Mouse (Mus musculus): ENCODE measurements around the gene Calcrl. TPM values are rescaled to one million over a fixed set of nuclear protein-coding genes. Genes with fewer than 3 reads are reported as not detected.
"Not testable (repeated sequence)": the region's sequence is repeated elsewhere in the genome, so short reads cannot be mapped to it uniquely, and the experiment has no call there.

Gene Calcrl
- polyA plus RNA-seq, 1 experiment from 2014 or later = 12.7 TPM

DNA sequence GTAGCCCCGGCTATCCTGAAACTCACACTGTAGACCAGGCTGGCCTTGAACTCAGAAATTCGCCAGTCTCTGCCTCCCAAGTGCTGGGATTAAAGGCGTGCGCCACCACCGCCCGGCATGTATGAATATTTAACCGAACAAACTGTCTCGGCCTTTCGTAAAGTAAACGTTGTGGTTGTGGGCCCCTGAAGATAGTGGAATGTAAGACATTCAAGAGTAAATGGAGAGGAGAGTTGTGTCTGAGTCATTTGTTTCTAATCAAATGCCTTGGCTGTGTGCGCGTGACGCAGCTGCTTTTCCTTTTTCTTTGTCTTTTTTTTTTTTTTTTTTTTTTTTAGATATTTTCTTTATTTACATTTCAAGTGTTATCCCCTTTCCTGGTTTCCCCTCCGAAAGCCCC lies 36.7 kb downstream of the Calcrl start:
- not testable (repeated sequence) for H3K4me2 ChIP-seq; H3K9ac ChIP-seq (replicated peaks); H3K27ac ChIP-seq; H3K4me3 ChIP-seq (replicated peaks); H3K9me3 ChIP-seq; H3K36me3 ChIP-seq; H3K27me3 ChIP-seq; ATAC-seq (ENCODE audit: insufficient number of reproducible peaks, insufficient read depth, low FRiP score, low TSS enrichment, low read depth); H3K4me1 ChIP-seq (replicated peaks)
- WGBS = 89% methylated on average over 14 of the region's 14 CpGs

DNA sequence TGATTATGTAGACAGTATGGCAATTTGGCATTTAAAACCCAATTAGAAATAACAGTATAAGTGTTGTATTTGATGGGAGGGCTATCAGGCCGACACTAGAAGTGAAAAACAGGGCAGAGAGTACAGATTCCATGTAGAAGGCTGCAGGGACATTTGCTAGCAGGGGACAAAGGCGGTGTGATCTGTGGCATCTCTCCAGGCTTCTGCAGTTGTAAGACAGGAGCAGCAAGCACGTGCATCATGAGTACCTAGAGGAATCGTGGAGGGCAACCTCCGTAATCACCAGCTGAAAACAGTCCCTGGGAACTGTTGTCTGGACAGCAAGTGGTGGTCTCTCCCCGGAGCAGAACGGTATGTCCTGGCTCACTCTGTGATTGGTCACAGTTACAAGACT lies 37.2 kb downstream of the Calcrl start:
- no peaks in the 10 kb centered on the region for H3K27me3 ChIP-seq
- ATAC-seq (ENCODE audit: insufficient number of reproducible peaks, insufficient read depth, low FRiP score, low TSS enrichment, low read depth) = no peak
- no peak overlapping the region for H3K9ac ChIP-seq (replicated peaks)
- no peaks in the 10 kb centered on the region for H3K36me3 ChIP-seq
- no peak overlapping the region for H3K4me3 ChIP-seq (replicated peaks)
- peaks cover 4% of the 10 kb centered on the region; the same call in 1 of the 2 replicates for H3K4me1 ChIP-seq (replicated peaks)
- H3K9me3 ChIP-seq = no peaks in the 10 kb centered on the region
- H3K27ac ChIP-seq = no peak overlapping the region
- H3K4me2 ChIP-seq = no peak overlapping the region
- WGBS = 79% methylated on average over 7 of the region's 7 CpGs

- Histone ChIP-seq H3K4me2 (peak overlapping the region; percentile 41), H3K4me1 (replicated peaks) (peaks cover 4% of the 10 kb centered on the region; the same call in 1 of the 2 replicates), H3K4me3 (replicated peaks) (no peak overlapping the region), H3K36me3 (no peaks in the 10 kb centered on the region), H3K9ac (replicated peaks) (no peak overlapping the region), H3K27ac (no peak overlapping the region), H3K9me3 (no peaks in the 10 kb centered on the region), H3K27me3 (no peaks in the 10 kb centered on the region)
- WGBS = 77% methylated on average over 11 of the region's 11 CpGs
- ATAC-seq (ENCODE audit: insufficient number of reproducible peaks, insufficient read depth, low FRiP score, low TSS enrichment, low read depth) = no peak
Observed at GRCm38 (mm10) chr2:84387394-84388022, 37.7 kb downstream of the Calcrl start.

DNA sequence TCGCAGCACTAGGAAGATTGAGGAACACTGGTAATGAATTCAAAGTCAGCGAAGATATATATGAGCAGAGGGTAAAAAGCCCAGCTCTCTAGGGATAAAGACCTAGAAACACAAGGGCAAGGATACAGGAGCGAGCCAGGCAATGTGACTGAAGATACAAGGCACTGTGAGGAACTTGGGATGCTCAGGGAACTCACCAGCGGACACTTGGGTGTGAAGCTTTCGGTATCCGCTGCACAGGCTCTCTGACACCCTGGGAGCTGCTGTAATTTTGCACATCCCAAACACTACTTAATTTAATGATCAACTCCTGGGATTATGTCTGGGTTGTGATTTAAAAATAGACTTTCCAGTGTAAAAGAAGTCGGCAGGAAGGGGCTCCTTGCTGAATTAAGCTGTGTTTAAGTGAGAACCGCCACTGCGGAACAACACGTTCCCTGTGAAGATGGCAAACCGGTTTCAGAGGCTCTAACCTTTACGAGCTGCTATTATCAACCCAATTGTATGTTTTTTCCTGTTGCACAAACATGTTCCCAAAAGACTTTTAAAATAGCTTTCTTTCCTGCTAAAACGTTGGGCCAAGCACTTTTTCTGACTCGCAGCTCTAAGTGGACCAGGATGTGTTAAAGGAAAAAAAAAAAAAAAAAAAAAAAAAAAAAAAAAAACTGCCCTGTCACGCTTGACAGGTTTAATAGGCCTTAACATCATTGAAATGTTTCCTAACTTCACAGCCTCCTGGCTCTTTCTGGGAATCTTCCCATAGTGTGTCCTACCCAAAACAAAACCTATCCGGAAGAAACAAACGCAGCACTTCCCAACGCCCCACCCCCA lies 38.4 kb downstream of the Calcrl start:
- no peak overlapping the region for H3K9ac ChIP-seq (replicated peaks)
- H3K9me3 ChIP-seq = no peaks in the 10 kb centered on the region
- no peak overlapping the region for H3K27ac ChIP-seq
- peaks cover 4% of the 10 kb centered on the region; the same call in 1 of the 2 replicates for H3K4me1 ChIP-seq (replicated peaks)
- no peaks in the 10 kb centered on the region for H3K27me3 ChIP-seq
- WGBS = 41% methylated on average over 18 of the region's 18 CpGs
- no peak; the same call in 1 of the 2 replicates for ATAC-seq (ENCODE audit: insufficient number of reproducible peaks, insufficient read depth, low FRiP score, low TSS enrichment, low read depth)
- no peaks in the 10 kb centered on the region for H3K36me3 ChIP-seq
- no peak overlapping the region for H3K4me3 ChIP-seq (replicated peaks)
- H3K4me2 ChIP-seq = peak overlapping the region; percentile 41

GRCm38 (mm10) chr2:84384911-84385693 lies 40.1 kb downstream of the Calcrl start:
- H3K27ac ChIP-seq = no peak overlapping the region
- peaks cover 4% of the 10 kb centered on the region; the same call in 1 of the 2 replicates for H3K4me1 ChIP-seq (replicated peaks)
- H3K4me3 ChIP-seq (replicated peaks) = no peak overlapping the region
- no peak overlapping the region for H3K4me2 ChIP-seq
- no peak for ATAC-seq (ENCODE audit: insufficient number of reproducible peaks, insufficient read depth, low FRiP score, low TSS enrichment, low read depth)
- WGBS = 81% methylated on average over 6 of the region's 6 CpGs
- no peaks in the 10 kb centered on the region for H3K9me3 ChIP-seq
- no peaks in the 10 kb centered on the region for H3K36me3 ChIP-seq
- H3K27me3 ChIP-seq = no peaks in the 10 kb centered on the region
- H3K9ac ChIP-seq (replicated peaks) = no peak overlapping the region

DNA sequence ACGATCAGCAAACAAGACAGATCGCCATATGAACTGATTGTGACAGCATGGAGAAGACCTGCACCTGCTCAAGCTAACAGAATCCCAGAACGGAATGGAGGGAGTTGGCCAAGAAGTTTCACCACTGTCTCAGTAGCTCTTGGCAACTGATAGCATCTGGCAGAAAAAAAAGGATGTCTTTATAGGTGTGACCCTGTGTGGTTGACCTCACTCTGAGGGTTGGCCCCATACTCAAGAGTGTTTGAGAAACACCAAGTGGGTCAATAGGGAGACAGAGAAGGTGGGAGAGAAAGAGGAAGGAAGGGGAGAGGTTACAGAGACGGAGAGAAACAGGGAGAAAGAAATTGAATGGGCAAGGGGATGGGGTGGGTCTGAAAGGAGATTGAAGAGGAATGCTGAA lies 41.4 kb downstream of the Calcrl start:
- no peaks in the 10 kb centered on the region for H3K27me3 ChIP-seq
- H3K36me3 ChIP-seq = no peaks in the 10 kb centered on the region
- no peaks in the 10 kb centered on the region for H3K9me3 ChIP-seq
- H3K9ac ChIP-seq (replicated peaks) = no peak overlapping the region
- no peak for ATAC-seq (ENCODE audit: insufficient number of reproducible peaks, insufficient read depth, low FRiP score, low TSS enrichment, low read depth)
- H3K4me3 ChIP-seq (replicated peaks) = no peak overlapping the region
- no peak overlapping the region for H3K27ac ChIP-seq
- no peak overlapping the region for H3K4me2 ChIP-seq
- WGBS = 79% methylated on average over 4 of the region's 4 CpGs
- peaks cover 4% of the 10 kb centered on the region; the same call in 1 of the 2 replicates for H3K4me1 ChIP-seq (replicated peaks)

- Histone ChIP-seq H3K4me1 (replicated peaks) (peaks cover 4% of the 10 kb centered on the region; the same call in 1 of the 2 replicates), H3K9ac (replicated peaks) (no peak overlapping the region), H3K27me3 (no peaks in the 10 kb centered on the region), H3K36me3 (no peaks in the 10 kb centered on the region), H3K9me3 (no peaks in the 10 kb centered on the region), H3K4me3 (replicated peaks) (no peak overlapping the region), H3K4me2 (no peak overlapping the region), H3K27ac (no peak overlapping the region)
- no peak for ATAC-seq (ENCODE audit: insufficient number of reproducible peaks, insufficient read depth, low FRiP score, low TSS enrichment, low read depth)
Observed at GRCm38 (mm10) chr2:84382556-84382955, 42.7 kb downstream of the Calcrl start.

GRCm38 (mm10) chr2:84381997-84382396 lies 43.2 kb downstream of the Calcrl start:
- 88% methylated on average over 5 of the region's 5 CpGs for WGBS
- no peak for ATAC-seq (ENCODE audit: insufficient number of reproducible peaks, insufficient read depth, low FRiP score, low TSS enrichment, low read depth)

GRCm38 (mm10) chr2:84380816-84381215 lies 44.4 kb downstream of the Calcrl start:
- Histone ChIP-seq H3K4me1 (replicated peaks) (no peaks in the 10 kb centered on the region), H3K36me3 (no peaks in the 10 kb centered on the region), H3K4me3 (replicated peaks) (no peak overlapping the region), H3K27ac (no peak overlapping the region), H3K27me3 (no peaks in the 10 kb centered on the region), H3K4me2 (no peak overlapping the region), H3K9ac (replicated peaks) (no peak overlapping the region), H3K9me3 (no peaks in the 10 kb centered on the region)
- 91% methylated on average over 11 of the region's 11 CpGs for WGBS
- ATAC-seq (ENCODE audit: insufficient number of reproducible peaks, insufficient read depth, low FRiP score, low TSS enrichment, low read depth) = no peak

More at GRCm38 (mm10) chr2:84381997-84382396, 43.2 kb downstream of the Calcrl start:
- Histone ChIP-seq H3K4me2 (no peak overlapping the region), H3K36me3 (no peaks in the 10 kb centered on the region), H3K9me3 (no peaks in the 10 kb centered on the region), H3K27me3 (no peaks in the 10 kb centered on the region), H3K4me1 (replicated peaks) (peaks cover 4% of the 10 kb centered on the region; the same call in 1 of the 2 replicates), H3K9ac (replicated peaks) (no peak overlapping the region), H3K27ac (no peak overlapping the region), H3K4me3 (replicated peaks) (no peak overlapping the region)

DNA sequence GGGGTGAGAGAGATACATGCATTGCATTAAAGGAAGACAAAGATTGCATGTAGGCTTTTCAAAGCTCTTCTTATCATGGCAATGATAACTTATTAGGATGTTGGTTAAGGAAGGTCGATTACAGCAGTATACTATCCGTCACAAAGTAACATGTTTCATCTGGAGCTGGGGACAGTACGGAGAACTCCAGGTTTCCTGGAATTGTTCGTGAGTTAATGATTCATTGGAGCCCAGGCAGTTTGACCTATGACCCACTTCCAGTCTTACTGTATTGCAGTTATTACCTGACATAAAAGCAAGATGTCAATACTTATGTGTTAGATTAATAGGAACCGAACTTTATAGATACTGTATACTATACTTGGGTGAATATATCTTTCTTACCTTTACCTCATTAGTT lies 46.5 kb downstream of the Calcrl start:
- Histone ChIP-seq H3K4me3 (replicated peaks) (no peak overlapping the region), H3K27me3 (no peaks in the 10 kb centered on the region), H3K4me2 (no peak overlapping the region), H3K36me3 (no peaks in the 10 kb centered on the region), H3K9me3 (no peaks in the 10 kb centered on the region), H3K4me1 (replicated peaks) (no peaks in the 10 kb centered on the region), H3K27ac (no peak overlapping the region), H3K9ac (replicated peaks) (no peak overlapping the region)
- ATAC-seq (ENCODE audit: insufficient number of reproducible peaks, insufficient read depth, low FRiP score, low TSS enrichment, low read depth) = no peak
- WGBS = 71% methylated on average over 5 of the region's 5 CpGs

GRCm38 (mm10) chr2:84369256-84369655 lies 56.0 kb downstream of the Calcrl start:
- Histone ChIP-seq H3K4me2 (no peak overlapping the region), H3K4me1 (replicated peaks) (no peaks in the 10 kb centered on the region), H3K27me3 (no peaks in the 10 kb centered on the region), H3K36me3 (no peaks in the 10 kb centered on the region), H3K9ac (replicated peaks) (no peak overlapping the region), H3K27ac (no peak overlapping the region), H3K9me3 (no peaks in the 10 kb centered on the region), H3K4me3 (replicated peaks) (no peak overlapping the region)
- no peak for ATAC-seq (ENCODE audit: insufficient number of reproducible peaks, insufficient read depth, low FRiP score, low TSS enrichment, low read depth)
- WGBS = 67% methylated on average over 5 of the region's 5 CpGs
